Mouse (Mus musculus) olfactory bulb, adult 2 months (tissue): ENCODE measurements around the gene 3110082I17Rik.

ENCODE experiments used
- CTCF ChIP-seq: fragments of 200-500 bp; IDR thresholded peaks from 2 replicates; pipeline ENCODE4 v1.5.1; 2012; ENCODE audit warnings: low read depth, mild to moderate bottlenecking, low read length, moderate library complexity; ENCODE audit not compliant: insufficient read depth
- POLR2A ChIP-seq: fragments of 200-500 bp; IDR thresholded peaks from 2 replicates; pipeline ENCODE4 v1.6.1; 2012; ENCODE audit warnings: mild to moderate bottlenecking, low read depth, low read length, moderate library complexity; ENCODE audit not compliant: insufficient read depth

DNA sequence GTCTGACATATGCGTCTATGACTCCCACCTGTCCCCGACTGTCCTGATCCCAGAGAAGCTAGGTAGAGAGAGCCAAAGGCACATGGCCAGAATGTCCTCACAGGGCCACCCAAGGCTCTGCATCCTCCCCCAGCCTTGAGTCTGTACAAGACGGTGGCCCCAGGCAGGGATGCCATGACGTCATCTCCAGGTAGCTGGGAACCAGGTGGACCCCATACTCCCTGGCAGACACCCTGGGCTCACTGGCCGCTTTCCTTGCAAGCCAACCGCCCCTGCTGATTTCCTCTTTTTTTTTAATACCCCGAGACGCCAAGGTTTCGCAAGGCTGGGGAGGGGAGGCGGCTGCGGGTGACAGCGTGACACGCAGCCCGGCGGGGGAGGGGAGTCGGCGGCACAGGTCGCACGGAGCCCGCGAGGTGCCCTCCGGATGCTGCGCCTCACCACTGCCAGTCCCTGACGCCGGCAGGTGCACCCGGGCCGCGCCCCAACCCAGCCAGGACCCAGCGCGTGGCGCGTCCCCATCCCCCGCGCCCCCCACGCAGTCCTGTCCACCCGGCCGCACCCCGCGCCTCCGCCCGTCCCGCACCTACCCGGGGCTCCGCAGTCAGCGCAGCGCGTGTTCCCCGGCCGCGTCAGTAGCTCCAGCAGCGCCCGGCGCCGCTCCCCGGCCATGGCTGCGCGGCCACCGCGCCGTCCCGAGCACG lies 135.5 kb downstream of the 3110082I17Rik start:
- TF ChIP-seq CTCF (no peak), POLR2A (no peak)
